Comparison of ENCODE assay signal across 7 mouse cellular contexts in the genomic region with DNA sequence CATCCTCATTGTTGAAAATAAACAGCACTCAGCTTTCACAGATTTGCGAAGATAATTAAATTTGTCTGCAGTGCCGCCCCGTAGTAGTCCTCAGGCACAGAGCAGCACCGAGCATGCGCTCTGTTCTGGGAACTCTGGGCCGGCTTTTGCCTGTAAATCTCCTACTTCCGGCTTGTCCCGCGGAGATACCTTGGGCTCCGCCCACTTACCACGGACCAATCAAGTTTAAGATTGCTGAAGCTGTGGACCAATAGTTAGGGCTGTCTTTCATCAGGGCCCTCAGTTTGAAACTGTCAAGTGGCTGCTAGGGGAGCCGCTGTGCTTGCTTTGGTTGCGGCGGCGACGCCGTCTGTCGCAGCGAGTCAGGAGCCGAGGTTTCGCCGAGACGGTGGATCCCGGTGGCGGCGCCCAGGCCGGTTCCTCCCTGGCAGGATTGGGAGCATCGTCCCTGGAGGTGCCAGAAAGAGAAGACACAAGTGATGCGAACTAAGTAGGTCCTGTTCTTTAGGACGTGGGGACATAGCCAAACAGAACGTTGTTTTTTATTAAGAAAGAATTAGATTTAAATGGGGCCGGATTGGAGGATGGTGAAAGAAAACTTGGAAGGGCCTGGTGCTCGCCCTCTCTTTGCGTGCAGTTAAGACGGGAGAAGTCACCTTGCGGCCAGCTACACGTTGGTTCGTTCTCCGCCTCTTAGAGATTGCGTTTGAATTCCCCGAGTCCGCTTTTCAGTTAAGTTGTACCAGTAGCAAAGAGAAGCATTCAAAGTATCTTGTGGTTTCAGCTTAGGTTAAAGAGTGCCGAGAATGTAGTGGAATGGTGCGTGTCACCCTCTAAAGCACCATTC. TPM values are rescaled to one million over a fixed set of nuclear protein-coding genes. Genes with fewer than 3 reads are reported as not detected.
DNase-seq lines count a peak whose midpoint lies in the region; ATAC-seq lines count a peak whose summit lies in the region.

Gene Poc5 (plus strand): TSS at position 253 of the 847 bp plus-strand sequence.

- H3K4me1 ChIP-seq in intestine, embryonic 15.5 days (replicated peaks) = peaks cover 5% of the 10 kb centered on the region; the same call in 1 of the 2 replicates
- H3K4me1 ChIP-seq in midbrain, embryonic 10.5 days = peaks cover 14% of the 10 kb centered on the region

- peak within 1 kb of the TSS; percentile 61 for H3K4me2 ChIP-seq in intestine, embryonic 15.5 days (replicated peaks)

- under 1% methylated on average over 44 of the region's 44 CpGs for WGBS in intestine, embryonic 15.5 days
- under 1% methylated on average over 44 of the region's 44 CpGs for WGBS in midbrain, embryonic 10.5 days

- H3K9me3 ChIP-seq in intestine, embryonic 15.5 days = no peaks in the 10 kb centered on the region
- H3K9me3 ChIP-seq in midbrain, embryonic 10.5 days (replicated peaks) = no peaks in the 10 kb centered on the region

- DNase-seq in adrenal gland, adult 2 months = peak; percentile 99
- peak; percentile 95 for DNase-seq in embryo, embryonic 11.5 days (ENCODE audit: low read depth, low spot score)
- peak; percentile 95 to 97 for DNase-seq in gastrocnemius, postnatal 36 days
- peak; percentile 100 for DNase-seq in left cerebral cortex, postnatal 25 days (ENCODE audit: low spot score in 2 of 2)
- peak; percentile 98 for DNase-seq in midbrain, embryonic 10.5 days (ENCODE audit: low spot score)
- peak; percentile 92 for DNase-seq in right cerebral cortex, postnatal 4 days

- H3K27me3 ChIP-seq in intestine, embryonic 15.5 days (replicated peaks) = no peaks in the 10 kb centered on the region
- no peaks in the 10 kb centered on the region for H3K27me3 ChIP-seq in midbrain, embryonic 10.5 days (ENCODE audit: low read depth, poor library complexity, severe bottlenecking)

- peak within 1 kb of the TSS; percentile 82 for H3K9ac ChIP-seq in intestine, embryonic 15.5 days

- peaks cover 7% of the 10 kb centered on the region for H3K36me3 ChIP-seq in intestine, embryonic 15.5 days
- peaks cover 33% of the 10 kb centered on the region for H3K36me3 ChIP-seq in midbrain, embryonic 10.5 days

- peak; percentile 100 for ATAC-seq in intestine, embryonic 15.5 days

- H3K27ac ChIP-seq in intestine, embryonic 15.5 days = peak within 1 kb of the TSS; percentile 73
- peak within 1 kb of the TSS; percentile 88 for H3K27ac ChIP-seq in midbrain, embryonic 10.5 days (replicated peaks)

- H3K4me3 ChIP-seq in intestine, embryonic 15.5 days (replicated peaks) = peak within 1 kb of the TSS; percentile 83
- peak within 1 kb of the TSS; percentile 78 for H3K4me3 ChIP-seq in midbrain, embryonic 10.5 days

- intact Hi-C loops in gastrocnemius, postnatal 36 days (cut with DNase I) = loop anchor here (5.0 kb wide), 1 partner anchor 356 kb away; no protein-coding TSS in a partner anchor
- intact Hi-C loops in left cerebral cortex, postnatal 25 days (cut with DNase I) = loop anchor here (5.0 kb wide), 1 partner anchor 256 kb away; the partner anchor contains the start of gene Sv2c

RNA-seq across cellular contexts. Expression of gene Poc5, which starts in this region (rescaled TPM):
- total RNA-seq in adrenal gland, adult 2 months (2021) = 10 to 100 TPM; 10.2 to 15.5 TPM
- polyA plus RNA-seq in adrenal gland, adult 2 months (2012; rRNA removed) = 3.0 and 3.6 TPM in 2 replicates
- total RNA-seq in gastrocnemius, postnatal 36 days (2021) = 1 to 10 TPM; 6.0 to 6.8 TPM
- 9.1 and 12.6 TPM in 2 replicates for polyA plus RNA-seq in intestine, embryonic 15.5 days (2015; fragmentation: Nextera tagmentation; extraction: Ambion mirVana)
- total RNA-seq in left cerebral cortex, postnatal 25 days (2021) = 10 to 100 TPM; 32.4 to 33.9 TPM
- polyA plus RNA-seq in midbrain, embryonic 10.5 days (2016; fragmentation: Nextera tagmentation; extraction: Ambion mirVana) = 19.8 and 22.3 TPM in 2 replicates

Comparison
In these comparisons a context has a peak if more than half of its experiments do, and no peak if none do; other contexts are left out.
1. Peak in every context shown above with its lines: DNase-seq, ATAC-seq, H3K4me3 ChIP-seq and H3K27ac ChIP-seq.